Mouse (Mus musculus) hindlimb bud, embryonic 11.5 days (tissue): ENCODE measurements around the gene Nceh1.

Source experiments
- DNase-seq: peaks from one replicate; pipeline ENCODE4 v3.0.0-alpha.2; 2012; ENCODE audit warnings: low read depth, low spot score; ENCODE audit errors: extremely low spot score

Nceh1 gene

DNA sequence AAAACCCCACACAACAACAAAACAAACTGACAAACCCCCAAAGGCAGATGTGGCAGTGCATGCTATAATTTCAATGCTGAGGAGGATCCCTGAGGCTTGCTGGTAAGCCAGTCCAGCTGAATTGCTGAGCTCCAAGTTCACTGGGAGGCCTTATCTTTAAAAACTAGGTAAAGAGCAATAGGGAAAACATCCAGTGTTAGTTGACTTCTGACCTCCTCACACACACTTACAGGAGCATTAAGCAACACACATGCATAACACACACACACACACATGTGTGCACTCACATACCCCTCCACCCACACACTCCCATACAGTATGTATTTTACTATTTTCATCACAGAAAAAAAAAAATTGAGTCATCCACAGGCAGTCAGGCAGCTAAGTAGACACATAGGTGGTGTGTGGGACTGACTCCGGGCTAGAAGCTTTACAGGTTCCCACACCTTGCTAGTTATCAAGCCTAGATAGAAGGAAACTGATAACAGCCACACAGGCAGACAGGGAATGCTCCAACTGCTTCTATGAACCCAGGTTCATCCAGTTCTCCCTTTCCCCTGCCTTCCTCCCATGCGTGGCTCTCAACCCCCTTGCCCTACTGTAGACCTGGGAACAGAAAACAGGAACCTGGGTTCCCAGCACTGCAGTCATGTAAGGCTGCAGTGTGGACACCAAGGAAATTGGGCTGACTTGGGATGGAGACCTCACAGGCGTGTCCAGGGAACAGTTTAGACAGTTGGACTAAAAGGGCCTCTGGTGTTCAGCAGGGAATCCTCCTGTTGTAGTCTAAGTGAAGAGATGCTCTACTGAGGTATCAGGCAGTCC lies 45.1 kb downstream of the Nceh1 start:
- DNase-seq: no peak

- no peak for DNase-seq
Measured at GRCm38 (mm10) chr3:27228530-27229309, 46.0 kb downstream of the Nceh1 start.

DNA sequence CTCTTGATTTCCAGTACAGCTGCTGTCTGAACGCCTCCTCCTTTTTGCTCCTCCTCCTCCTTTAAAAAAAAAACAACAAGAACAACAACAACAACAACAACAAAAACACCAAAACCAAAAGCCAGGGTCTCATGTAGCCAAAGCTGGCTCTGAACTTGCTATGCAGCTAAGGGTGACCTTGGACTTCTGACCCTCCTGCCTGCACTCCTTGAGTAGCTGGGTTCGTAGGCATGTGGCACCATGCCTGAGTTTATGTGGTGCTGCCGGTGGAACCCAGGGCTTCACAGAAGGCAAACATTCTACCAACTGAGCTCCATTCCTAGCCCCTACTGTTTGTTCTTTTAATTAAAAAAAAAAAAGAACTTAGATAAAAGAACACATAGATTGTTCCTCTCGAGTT lies 50.6 kb downstream of the Nceh1 start:
- no peak for DNase-seq

DNA sequence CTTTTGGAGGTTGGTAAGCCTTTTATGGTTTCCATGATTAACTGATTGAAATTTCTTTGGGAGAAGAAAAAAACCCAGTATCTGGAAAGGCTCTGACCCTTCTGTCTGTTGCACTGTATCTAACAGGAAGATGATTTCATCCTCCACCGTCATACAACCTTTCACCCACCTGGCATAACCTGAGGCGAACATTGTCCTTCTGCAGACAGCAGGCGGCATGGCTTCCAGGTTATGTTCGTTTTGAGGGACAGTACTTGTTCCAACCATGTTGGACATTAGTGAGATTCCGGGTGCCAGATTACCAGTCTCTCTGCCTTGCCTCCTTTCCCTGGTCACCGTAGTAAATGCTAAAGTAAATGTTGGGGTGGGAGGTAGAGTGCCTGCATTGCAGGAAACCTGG lies 51.1 kb downstream of the Nceh1 start:
- no peak for DNase-seq

DNA sequence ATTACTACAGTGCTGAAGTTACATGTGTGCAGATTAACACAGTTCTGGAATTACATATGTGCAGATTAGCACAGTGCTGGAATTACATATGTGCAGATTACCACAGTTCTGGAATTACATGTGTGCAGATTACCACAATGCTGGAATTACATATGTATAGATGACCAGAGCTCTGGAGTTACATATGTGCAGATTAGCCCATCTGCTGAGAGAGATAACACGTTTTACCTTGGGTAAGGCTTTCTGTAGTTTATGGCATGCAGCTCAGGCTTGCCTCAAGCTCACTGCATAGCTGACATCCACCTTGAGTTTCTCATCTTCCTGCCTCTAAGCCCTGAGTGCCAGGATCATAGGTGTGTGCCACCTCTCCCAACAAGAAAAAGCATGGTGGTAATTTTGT lies 52.2 kb downstream of the Nceh1 start:
- no peak for DNase-seq

- peak; percentile 49 for DNase-seq
Measured at GRCm38 (mm10) chr3:27237226-27237625, 54.5 kb downstream of the Nceh1 start.

DNA sequence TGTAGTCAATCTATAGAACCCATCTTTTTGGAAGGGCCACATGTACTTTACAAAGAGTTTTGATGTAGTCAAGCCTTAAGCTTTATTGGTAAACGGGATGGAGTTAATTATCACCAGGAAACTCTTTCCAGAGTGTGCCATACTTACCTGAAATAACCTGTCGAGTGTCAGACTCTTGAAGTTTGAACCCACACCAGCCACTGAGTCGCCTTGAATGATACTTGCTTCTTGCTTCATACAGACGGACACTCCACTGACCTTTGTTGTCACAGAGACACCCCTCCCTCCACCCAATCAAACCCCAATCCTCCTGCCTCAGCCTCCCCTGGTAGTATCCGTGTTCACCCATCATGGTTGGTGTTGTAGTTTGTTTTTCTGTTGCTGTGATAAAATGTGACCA lies 55.8 kb downstream of the Nceh1 start:
- no peak for DNase-seq

GRCm38 (mm10) chr3:27239568-27239967 lies 56.8 kb downstream of the Nceh1 start:
- no peak for DNase-seq

DNA sequence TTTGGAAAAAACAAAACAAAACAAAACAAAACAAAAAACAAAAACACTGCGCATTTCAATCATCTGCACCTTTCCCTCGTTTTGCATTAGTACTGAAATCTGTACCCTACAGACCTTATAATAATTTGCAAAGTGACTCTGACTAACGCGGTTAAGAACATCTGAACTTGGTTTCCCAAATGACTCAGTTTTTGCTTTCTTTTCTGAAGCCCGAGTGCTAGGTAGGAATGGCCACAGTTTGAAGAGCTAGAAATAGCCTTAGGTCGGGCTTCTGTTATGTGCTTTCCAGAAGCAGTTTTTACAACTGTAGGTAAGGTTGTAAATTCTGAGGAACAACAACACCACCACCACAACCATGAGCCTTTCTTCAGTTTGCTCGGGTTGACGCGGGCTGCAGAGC lies 59.1 kb downstream of the Nceh1 start:
- DNase-seq: no peak

DNA sequence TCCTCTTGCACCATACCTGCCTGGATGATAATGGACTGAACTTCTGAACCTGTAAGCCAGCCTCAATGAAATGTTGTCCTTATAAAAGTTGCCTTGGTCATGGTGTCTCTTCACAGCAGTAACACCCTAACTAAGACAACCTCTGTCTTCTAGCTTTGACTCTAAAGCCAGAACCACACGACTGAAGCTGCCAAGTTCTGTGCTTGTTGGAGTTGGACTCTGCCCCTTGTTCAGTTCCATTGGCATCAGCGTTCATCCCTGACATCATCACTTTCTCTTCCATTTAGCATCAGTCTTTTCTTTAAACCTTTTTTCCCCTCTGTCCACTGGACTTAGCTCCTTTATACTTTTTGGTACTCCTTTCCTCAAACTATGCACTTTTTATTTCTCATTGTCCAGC lies 63.4 kb downstream of the Nceh1 start:
- DNase-seq: no peak

GRCm38 (mm10) chr3:27247785-27248184 lies 65.0 kb downstream of the Nceh1 start:
- DNase-seq: no peak

DNA sequence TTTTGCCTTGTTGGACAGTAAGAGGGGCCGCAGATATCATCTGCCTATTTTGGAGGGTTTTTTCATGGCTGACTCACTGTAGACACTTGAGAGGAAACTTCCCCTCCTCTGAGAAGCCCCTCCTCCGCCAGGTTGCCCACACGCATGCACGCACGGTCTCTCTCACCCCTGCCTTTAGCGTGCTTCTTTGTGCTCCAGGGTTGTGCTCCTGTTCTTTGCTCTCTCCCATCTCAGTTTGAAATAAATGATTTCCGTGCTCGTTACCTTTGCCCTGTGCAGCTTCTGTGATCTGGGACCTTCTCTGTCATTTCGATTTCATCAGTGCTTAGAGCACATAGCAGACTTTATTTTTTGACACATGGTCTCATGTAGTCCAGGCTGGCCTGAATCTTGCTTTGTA lies 66.3 kb downstream of the Nceh1 start:
- DNase-seq: no peak

DNA sequence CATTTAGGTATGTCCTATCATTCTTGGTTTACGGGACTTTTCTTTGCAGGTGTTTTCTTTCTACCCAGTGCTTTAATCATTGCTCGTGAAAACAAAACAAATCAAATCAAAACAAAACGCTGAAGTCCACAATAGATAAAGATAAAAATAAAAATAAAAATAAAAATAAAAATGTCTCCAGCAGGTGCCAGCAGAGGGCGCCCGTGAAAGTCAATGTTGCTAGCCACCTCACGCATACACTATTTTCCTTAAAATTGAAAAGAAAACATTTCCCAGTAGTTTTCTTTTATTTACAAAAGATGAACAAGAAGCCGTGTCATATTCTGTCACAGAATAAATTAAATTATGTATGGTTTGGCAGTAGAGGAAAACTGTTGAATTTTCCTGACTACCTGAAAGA lies 68.2 kb downstream of the Nceh1 start:
- no peak for DNase-seq

DNA sequence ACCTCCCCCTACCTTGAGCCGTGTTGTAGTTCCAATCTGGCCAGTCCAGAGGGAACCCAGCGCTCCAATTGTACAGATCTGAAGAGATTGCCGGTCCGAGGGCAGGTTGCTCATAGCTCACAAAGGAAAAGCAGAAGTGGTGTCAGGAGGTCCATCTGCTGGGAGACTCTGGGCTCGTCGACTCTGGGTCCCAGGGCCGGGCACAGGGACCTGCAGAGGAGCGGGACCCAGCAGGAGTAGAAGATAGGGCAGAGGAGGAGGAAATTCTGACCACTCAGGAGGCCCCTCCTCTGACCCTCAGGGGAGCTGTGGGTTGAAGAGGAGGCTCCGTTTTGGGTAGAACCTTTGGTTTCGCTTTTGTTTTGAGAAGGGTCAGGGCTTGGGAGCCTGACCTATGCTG lies 75.7 kb downstream of the Nceh1 start:
- no peak for DNase-seq

DNA sequence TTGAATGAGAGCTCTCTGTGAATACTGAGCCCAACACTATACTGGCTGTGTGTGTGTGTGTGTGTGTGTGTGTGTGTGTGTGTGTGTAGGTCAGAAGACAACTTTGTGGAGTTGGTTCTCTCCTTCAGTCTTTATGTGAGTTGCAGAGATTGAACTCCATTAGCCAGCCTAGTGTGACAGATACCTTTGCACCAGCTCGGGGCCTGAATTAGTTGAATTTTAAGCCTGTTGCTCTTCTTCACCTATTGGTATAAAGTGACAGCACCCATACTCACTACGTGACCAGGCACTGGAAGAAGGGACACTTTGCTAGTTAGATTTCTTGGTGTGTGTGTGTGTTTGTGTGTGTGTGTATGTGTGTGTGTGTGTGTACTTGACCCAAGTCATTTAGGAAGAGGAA lies 77.6 kb downstream of the Nceh1 start:
- no peak for DNase-seq

- no peak for DNase-seq
Measured at GRCm38 (mm10) chr3:27267327-27267726, 84.6 kb downstream of the Nceh1 start.

GRCm38 (mm10) chr3:27267887-27268286 lies 85.1 kb downstream of the Nceh1 start:
- DNase-seq: no peak

- DNase-seq: no peak
Measured at GRCm38 (mm10) chr3:27269151-27269550, 86.4 kb downstream of the Nceh1 start.

DNA sequence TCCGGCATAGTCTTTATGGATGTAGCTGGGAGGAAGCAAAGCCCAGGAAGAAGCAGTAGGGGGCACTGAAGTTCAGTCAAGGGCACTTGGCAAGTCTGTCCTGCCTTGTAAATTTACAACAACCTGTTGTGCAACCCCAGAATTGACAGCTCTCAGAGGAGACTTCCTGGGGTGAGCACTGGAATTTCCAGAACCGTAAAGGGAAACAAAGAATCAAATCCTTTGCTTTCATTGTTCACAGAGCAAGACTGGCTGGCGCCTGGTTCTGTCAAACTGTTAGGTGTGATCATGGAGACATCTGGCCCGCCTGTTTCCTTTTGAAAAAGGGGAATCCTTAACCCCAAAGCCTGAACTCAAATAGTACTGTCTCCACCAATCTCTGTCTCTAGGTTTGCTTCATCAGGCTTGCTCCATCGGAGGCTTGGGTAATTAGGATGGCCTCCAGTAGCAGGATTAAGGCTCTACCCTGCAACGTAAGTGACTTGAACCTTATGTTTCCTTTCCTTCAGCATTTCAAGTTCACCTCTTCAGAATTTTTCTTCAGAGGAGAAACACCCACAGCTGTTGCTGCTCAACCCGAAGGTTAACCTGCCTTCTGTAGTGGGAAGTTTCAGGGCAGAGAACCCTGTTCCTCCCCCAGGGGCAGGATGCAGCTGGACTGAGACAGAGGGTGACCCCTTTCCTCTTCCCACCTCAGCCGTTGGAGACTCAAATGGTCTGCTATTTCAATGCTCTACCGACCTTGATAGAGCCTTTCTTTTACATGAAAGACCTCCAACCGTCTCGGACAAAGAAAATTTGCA lies 87.6 kb downstream of the Nceh1 start:
- no peak for DNase-seq

DNA sequence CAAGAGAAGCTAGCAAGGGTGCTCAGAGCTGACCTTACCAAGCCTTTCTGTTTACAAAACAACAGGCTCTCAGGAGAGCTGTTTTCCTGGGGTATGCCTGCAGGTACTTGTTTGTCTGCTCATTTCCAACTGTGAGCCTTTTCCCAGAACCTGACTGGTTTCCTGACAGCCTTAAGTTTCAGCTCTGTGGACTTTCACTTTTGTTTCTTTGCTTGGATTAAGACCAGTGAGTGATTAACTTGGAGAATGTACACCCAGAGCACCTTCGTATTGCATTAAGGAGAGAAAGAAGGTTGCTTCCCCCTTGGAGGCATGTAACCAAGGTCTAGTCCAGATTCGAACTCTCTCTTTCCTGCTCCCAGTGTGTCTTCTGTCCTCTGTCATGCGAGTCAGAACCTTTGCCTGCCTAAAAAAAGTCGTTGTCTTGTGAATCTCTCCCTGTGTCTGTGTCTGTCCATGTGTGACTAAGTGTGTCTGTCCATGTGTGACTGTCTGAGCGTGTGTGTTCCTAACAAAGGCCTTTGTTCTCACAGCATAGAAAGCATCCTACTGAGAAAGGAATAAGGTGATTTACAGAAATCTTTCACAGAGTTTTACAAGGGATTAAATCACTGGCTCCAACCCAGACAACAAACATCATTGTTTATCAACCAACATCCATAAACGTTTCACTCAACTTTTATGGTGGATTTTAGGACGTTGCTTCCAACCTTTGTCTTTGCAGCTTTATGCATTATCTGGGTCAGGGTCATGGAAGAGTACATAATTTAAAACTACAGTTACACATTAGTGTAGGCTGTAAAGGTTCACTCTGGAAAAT lies 90.4 kb downstream of the Nceh1 start:
- no peak for DNase-seq
